Mouse (Mus musculus) v-Abl transformed pro-B cells (cell line): ENCODE measurements around the gene Vmn1r90.

ENCODE experiments used
- in situ Hi-C, 2 experiments: fragments of 400-800 bp; cut with MboI; formaldehyde crosslinking; loops; one replicate each; pipeline ENCODE4 v1.15.1; 2025; ENCODE audit not compliant: unreplicated experiment in 2 of 2

The Vmn1r90 gene

DNA sequence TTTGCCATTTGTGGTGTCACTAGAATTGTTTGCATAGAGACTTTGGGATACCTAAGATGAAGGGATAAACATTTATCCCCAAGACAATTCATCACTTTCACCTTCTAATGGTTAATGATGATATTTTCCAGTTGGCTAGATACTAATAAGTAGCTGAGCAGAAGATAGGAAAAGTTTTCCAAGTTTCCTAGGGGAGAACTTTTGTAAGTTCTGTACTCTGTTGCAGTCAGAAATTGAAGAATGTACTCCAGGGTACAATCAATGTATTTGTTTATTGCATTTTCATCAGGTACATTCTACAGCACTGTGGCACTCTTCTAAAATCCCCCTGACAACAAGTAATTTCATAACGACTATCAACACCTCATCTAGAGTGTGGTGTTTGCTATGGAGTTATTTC is at the start of gene Vmn1r90:
Gene Vmn1r90 (minus strand): TSS at position 101 of the 400 bp plus-strand sequence.
- in situ Hi-C loops: no loop called here

DNA sequence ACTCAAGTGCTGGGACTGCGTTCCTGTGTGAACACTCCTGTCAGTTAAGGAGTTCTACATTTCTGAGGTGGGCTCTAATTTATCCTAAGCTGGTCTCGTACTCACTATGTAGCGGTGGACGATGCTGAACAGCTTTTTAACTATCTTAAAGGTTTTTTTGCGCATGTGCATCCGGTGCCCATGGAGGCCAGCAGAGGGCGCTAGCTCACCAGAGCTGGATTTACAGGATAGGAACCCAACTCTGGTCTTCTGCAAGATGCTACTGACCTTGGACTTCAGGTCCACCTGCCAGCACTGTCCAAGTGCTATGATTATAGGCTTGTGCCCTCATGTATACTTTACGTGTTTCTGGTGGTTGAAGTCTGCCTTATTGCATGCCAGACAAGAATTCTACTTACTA is 29.7 kb upstream of the Vmn1r90 start:
- in situ Hi-C loops: loop anchor here (25.0 kb wide), 1 partner anchor 1319 kb away; the partner anchor contains the start of gene Selenow (in 2 of the 2)

- in situ Hi-C loops: no loop called here
Observed at GRCm38 (mm10) chr7:14552284-14552683, 11.0 kb downstream of the Vmn1r90 start.

- in situ Hi-C loops: loop anchor here in 1 of 2 experiments (25.0 kb wide), 1 partner anchor 1463 kb away; the partner anchor contains the start of gene Mzf1
Observed at GRCm38 (mm10) chr7:14525280-14525679, 38.0 kb downstream of the Vmn1r90 start.

GRCm38 (mm10) chr7:14522636-14523035 is 40.7 kb downstream of the Vmn1r90 start:
- in situ Hi-C loops: no loop called here

DNA sequence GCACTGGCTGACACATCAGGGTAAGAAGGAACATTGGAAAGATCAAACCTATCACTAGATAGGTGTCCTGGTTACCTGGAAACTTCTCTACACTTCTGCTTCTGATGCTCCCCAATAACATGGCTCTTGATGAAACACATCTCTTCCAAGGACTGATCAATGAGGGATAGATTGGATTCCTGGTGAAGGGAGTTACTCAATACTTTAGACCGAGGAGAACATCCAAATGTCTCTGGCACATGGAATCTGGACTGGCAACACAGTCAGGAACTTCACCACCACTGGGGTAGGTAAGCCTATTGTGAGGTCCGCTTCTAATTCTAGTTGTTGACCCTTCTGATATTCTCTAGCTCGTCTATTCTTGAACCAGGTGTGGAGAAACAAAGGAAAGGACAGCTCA is 45.0 kb downstream of the Vmn1r90 start:
- in situ Hi-C loops: no loop called here
